Mouse (Mus musculus) olfactory bulb, adult 2 months (tissue): ENCODE measurements around the gene Frmd4b.

Source experiments
- CTCF ChIP-seq: fragments of 200-500 bp; IDR thresholded peaks from 2 replicates; pipeline ENCODE4 v1.5.1; 2012; ENCODE audit warnings: low read depth, mild to moderate bottlenecking, low read length, moderate library complexity; ENCODE audit not compliant: insufficient read depth
- POLR2A ChIP-seq: fragments of 200-500 bp; IDR thresholded peaks from 2 replicates; pipeline ENCODE4 v1.6.1; 2012; ENCODE audit warnings: mild to moderate bottlenecking, low read depth, low read length, moderate library complexity; ENCODE audit not compliant: insufficient read depth

DNA sequence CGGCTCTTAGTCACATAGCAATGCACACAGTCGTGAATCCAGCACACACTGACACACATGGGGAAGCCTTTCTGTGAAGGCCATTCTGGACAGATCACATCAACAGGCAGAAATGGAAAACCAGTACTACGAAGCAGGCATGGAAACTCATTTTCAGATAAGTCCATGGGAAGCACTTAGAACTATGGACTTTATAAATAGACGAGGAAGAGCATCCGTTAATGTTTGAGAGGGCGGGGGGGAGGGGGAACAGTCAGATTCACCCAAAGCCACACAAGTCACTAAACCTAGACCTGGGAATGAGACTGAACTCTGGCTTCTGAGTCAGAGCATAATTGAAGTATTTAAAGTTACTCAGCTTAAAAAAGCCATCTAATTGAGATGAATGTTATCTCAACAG lies 186.8 kb downstream of the Frmd4b start:
- TF ChIP-seq POLR2A (no peak), CTCF (no peak)
